Mouse (Mus musculus): ENCODE measurements at regions not wholly inside any gene's neighbourhood (a gene's known extent, or its start where the extent isn't known, plus 50 kb on each side); places are given as distances from the start of the nearest gene placed in this dataset.

- no peak for DNase-seq (ENCODE audit: low spot score)
Observed at GRCm38 (mm10) chr1:57269679-57270354, 107.6 kb upstream of the 1700066M21Rik start.

GRCm38 (mm10) chr1:57272593-57272992 lies 104.8 kb upstream of the 1700066M21Rik start:
- DNase-seq (ENCODE audit: low spot score) = no peak

GRCm38 (mm10) chr1:57281549-57281948 lies 95.9 kb upstream of the 1700066M21Rik start:
- DNase-seq (ENCODE audit: low spot score) = no peak

- no peak for DNase-seq (ENCODE audit: low spot score)
Observed at GRCm38 (mm10) chr1:57296186-57296585, 81.2 kb upstream of the 1700066M21Rik start.

- DNase-seq (ENCODE audit: low spot score) = no peak
Observed at GRCm38 (mm10) chr1:57298557-57298956, 78.9 kb upstream of the 1700066M21Rik start.

- DNase-seq (ENCODE audit: low spot score) = no peak
Observed at GRCm38 (mm10) chr1:57301260-57301979, 76.0 kb upstream of the 1700066M21Rik start.

GRCm38 (mm10) chr1:57301980-57302331 lies 75.5 kb upstream of the 1700066M21Rik start:
- no peak for DNase-seq (ENCODE audit: low spot score)

GRCm38 (mm10) chr1:57304757-57305156 lies 72.7 kb upstream of the 1700066M21Rik start:
- DNase-seq (ENCODE audit: low spot score) = no peak

GRCm38 (mm10) chr1:57322535-57322934 lies 54.9 kb upstream of the 1700066M21Rik start:
- no peak for DNase-seq (ENCODE audit: low spot score)

GRCm38 (mm10) chr1:57323118-57323517 lies 54.3 kb upstream of the 1700066M21Rik start:
- DNase-seq (ENCODE audit: low spot score) = no peak

- no peak for DNase-seq (ENCODE audit: low spot score)
Observed at GRCm38 (mm10) chr1:57325585-57326165, 51.7 kb upstream of the 1700066M21Rik start.
